Mouse (Mus musculus) neural tube, embryonic 11.5 days (tissue): Measurements from ENCODE around the gene Mrpl33. TPM values are rescaled to one million over a fixed set of nuclear protein-coding genes. Genes with fewer than 3 reads are reported as not detected.
"Not testable (repeated sequence)": the region's sequence is repeated elsewhere in the genome, so short reads cannot be mapped to it uniquely, and the experiment has no call there.

Experiments
- ATAC-seq: fragments of 200-750 bp; cut with Nextera tagmentation; 2 replicates; pipeline ENCODE4 v1.8.0; 2017; ENCODE audit warnings: moderate number of reproducible peaks, mild to moderate bottlenecking, moderate TSS enrichment, moderate library complexity; ENCODE audit not compliant: insufficient read depth, low FRiP score, low TSS enrichment
- DNase-seq: peaks from one replicate; pipeline ENCODE4 v3.0.0-alpha.2; 2015; ENCODE audit warnings: low spot score
- H3K27ac ChIP-seq: fragments of 300-500 bp; sonication (generic); 2 replicates; pipeline ENCODE4 v1.5.1; 2014; ENCODE audit warnings: low read depth, mild to moderate bottlenecking, low read length
- H3K27me3 ChIP-seq: fragments of 300-500 bp; sonication (generic); 2 replicates; pipeline ENCODE4 v1.6.1; 2014; ENCODE audit warnings: mild to moderate bottlenecking, low read length, mixed read lengths; ENCODE audit not compliant: control insufficient read depth, insufficient read depth
- H3K36me3 ChIP-seq: fragments of 300-500 bp; sonication (generic); 2 replicates; pipeline ENCODE4 v1.6.1; 2014; ENCODE audit warnings: mild to moderate bottlenecking, low read length, moderate library complexity, mixed read lengths; ENCODE audit not compliant: control insufficient read depth, insufficient read depth
- H3K4me1 ChIP-seq: fragments of 300-500 bp; sonication (generic); 2 replicates; pipeline ENCODE4 v1.6.1; 2014; ENCODE audit warnings: low read length, mixed read lengths; ENCODE audit not compliant: control insufficient read depth, insufficient read depth
- H3K4me2 ChIP-seq: fragments of 300-500 bp; sonication (generic); 2 replicates; pipeline ENCODE4 v1.6.1; 2014; ENCODE audit warnings: low read depth, mild to moderate bottlenecking, moderate library complexity
- H3K4me3 ChIP-seq: fragments of 300-500 bp; sonication (generic); 2 replicates; pipeline ENCODE4 v1.5.1; 2014; ENCODE audit warnings: low read depth, low read length
- H3K9ac ChIP-seq: fragments of 300-500 bp; sonication (generic); 2 replicates; pipeline ENCODE4 v1.6.1; 2014; ENCODE audit warnings: mild to moderate bottlenecking, low read length
- H3K9me3 ChIP-seq: fragments of 300-500 bp; sonication (generic); 2 replicates; pipeline ENCODE4 v1.6.1; 2016; ENCODE audit warnings: low read length; ENCODE audit not compliant: control insufficient read depth
- WGBS: fragments of 180-500 bp; shearing (Covaris S2); extraction: QIAGEN DNeasy Blood & Tissue Kit; methylation state at CpG from one replicate; pipeline ENCODE4 v1.1.7; 2014; 5-methylcytosine and 5-hydroxymethylcytosine counted together
- polyA plus RNA-seq: library from polyadenylated mRNA; unstranded; fragments of >200 nt; fragmentation: Nextera tagmentation; extraction: Ambion mirVana; gene quantifications from 2 replicates; pipeline ENCODE4 v1.2.1, GENCODE M21; 2014

Gene Mrpl33
- polyA plus RNA-seq, 1 experiment from 2014 or later: 214 TPM

- H3K4me3 ChIP-seq: no peak overlapping the region
- H3K36me3 ChIP-seq: no peaks in the 10 kb centered on the region
- no peaks in the 10 kb centered on the region for H3K27me3 ChIP-seq
- ATAC-seq (no peak), DNase-seq (no peak)
- H3K27ac ChIP-seq: no peak overlapping the region
- WGBS: 60% methylated on average over 2 of the region's 2 CpGs
- no peak overlapping the region for H3K4me2 ChIP-seq
- H3K9me3 ChIP-seq: no peaks in the 10 kb centered on the region; the same call in 1 of the 2 replicates
- no peaks in the 10 kb centered on the region for H3K4me1 ChIP-seq
- no peak overlapping the region for H3K9ac ChIP-seq
Observed at GRCm38 (mm10) chr5:31588016-31588415, 8.7 kb upstream of the Mrpl33 start.

DNA sequence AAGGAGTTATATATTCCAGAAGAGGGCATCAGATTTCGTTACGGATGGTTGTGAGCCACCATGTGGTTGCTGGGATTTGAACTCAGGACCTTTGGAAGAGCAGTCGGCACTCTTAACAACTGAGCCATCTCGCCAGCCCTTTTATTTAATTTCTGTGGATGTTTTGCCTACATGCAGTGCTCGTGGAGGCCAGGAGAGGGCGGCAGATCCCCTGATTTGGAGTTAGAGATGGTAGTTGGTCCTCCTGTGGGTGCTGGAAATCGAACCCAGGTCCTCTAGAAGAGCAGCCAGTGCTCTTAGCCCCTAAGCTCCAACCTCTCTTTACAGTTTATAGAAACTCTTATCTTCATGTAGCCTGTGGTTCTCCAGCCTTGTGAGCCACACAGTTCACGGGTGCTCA is 8.1 kb upstream of the Mrpl33 start:
- ATAC-seq, H3K9ac ChIP-seq, H3K9me3 ChIP-seq, H3K4me2 ChIP-seq, H3K27ac ChIP-seq, H3K36me3 ChIP-seq, H3K4me3 ChIP-seq, H3K27me3 ChIP-seq, H3K4me1 ChIP-seq, DNase-seq: not testable (repeated sequence)
- WGBS: 86% methylated on average over 8 of the region's 8 CpGs

DNA sequence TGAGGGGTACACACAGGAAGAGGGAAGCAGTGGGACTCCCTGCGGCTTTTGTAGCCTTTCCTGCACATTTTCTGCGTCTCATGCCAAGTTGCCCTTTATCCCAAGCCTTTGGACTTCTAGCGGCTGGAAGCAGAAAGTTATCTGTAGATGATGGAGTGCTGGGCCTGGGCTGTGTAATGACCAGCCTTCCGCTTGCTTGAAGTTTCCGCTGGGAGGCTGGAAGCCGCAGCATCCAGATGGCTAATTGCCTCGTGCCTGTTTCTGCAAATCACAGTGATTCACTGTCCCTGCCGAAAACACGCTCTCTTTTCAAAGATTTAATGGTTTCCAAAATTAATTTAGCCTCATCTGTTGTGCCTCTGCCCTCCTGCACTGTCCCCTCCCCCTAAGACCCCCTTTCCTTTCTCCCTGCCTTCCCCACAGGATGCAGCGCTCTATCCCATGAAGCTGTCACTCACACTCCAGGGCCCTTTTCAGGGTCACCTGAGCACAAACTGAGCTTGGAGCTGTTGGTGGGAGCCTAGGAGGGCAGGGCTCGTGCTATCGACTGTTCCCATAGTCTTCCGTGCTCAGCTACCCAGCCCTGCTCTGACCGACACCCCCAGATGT is 6.9 kb upstream of the Mrpl33 start:
- 68% methylated on average over 14 of the region's 14 CpGs for WGBS
- no peak for ATAC-seq
- Histone ChIP-seq H3K36me3 (no peaks in the 10 kb centered on the region), H3K4me3 (no peak overlapping the region), H3K9ac (no peak overlapping the region), H3K4me1 (no peaks in the 10 kb centered on the region), H3K9me3 (no peaks in the 10 kb centered on the region; the same call in 1 of the 2 replicates), H3K27me3 (no peaks in the 10 kb centered on the region), H3K27ac (no peak overlapping the region), H3K4me2 (no peak overlapping the region)
- DNase-seq: peak; percentile 26

DNA sequence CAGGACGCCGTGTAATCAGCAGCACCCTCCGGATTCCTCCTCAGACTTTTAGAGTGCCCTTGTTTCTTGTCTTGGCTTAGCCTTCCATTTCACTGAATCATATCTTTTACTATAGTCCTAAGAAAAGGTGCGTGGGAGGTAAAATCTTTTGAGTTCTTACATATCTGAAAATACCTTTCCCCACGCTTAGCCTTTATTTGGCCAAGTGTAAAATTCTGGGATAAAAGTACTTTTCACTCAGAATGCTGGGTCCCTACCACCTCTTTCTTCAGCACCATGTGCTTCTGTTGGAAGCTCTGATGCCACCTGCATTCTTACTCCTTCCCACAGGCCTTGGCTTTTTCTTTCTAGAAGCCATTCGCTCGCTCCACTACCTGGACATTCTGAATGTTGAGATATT is 5.6 kb upstream of the Mrpl33 start:
- 92% methylated on average over 7 of the region's 7 CpGs for WGBS
- Histone ChIP-seq H3K4me2 (no peak overlapping the region), H3K9ac (no peak overlapping the region), H3K27me3 (no peaks in the 10 kb centered on the region), H3K9me3 (no peaks in the 10 kb centered on the region; the same call in 1 of the 2 replicates), H3K4me1 (no peaks in the 10 kb centered on the region), H3K4me3 (no peak overlapping the region), H3K27ac (no peak overlapping the region), H3K36me3 (no peaks in the 10 kb centered on the region)
- ATAC-seq (no peak), DNase-seq (no peak)

DNA sequence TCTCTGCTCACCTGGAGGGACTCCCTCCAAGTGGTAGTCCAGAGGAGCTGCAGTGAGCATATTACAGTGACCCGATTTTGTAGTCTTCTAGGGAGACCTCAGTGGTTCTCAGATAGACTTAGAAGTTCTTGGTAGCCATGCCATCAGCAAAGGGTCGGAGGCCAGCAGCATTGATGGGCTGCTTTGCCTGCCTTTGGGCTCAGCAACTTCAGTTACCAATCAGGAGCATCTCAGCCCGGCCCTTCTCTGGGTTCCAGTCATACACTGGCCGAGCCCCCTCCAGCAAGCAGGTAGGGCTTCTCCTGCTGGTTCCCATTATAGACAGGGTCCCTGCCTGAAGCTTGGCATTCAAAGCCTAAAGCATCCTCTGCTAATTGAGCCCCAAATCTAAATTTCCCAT is 867 bp upstream of the Mrpl33 start:
- no peak overlapping the region for H3K4me2 ChIP-seq
- H3K9ac ChIP-seq: no peak overlapping the region
- no peak for ATAC-seq
- 52% methylated on average over 4 of the region's 4 CpGs for WGBS
- no peaks in the 10 kb centered on the region for H3K9me3 ChIP-seq
- no peaks in the 10 kb centered on the region for H3K36me3 ChIP-seq
- no peak for DNase-seq
- no peak overlapping the region for H3K4me3 ChIP-seq
- no peaks in the 10 kb centered on the region for H3K4me1 ChIP-seq
- no peak overlapping the region for H3K27ac ChIP-seq
- no peaks in the 10 kb centered on the region for H3K27me3 ChIP-seq

- WGBS: 79% methylated on average over 6 of the region's 6 CpGs
- Histone ChIP-seq H3K4me1 (no peaks in the 10 kb centered on the region), H3K4me3 (no peak overlapping the region), H3K36me3 (no peaks in the 10 kb centered on the region), H3K27ac (no peak overlapping the region), H3K4me2 (no peak overlapping the region), H3K9ac (no peak overlapping the region), H3K27me3 (no peaks in the 10 kb centered on the region), H3K9me3 (no peaks in the 10 kb centered on the region)
- no peak for DNase-seq
- no peak for ATAC-seq
Observed at GRCm38 (mm10) chr5:31597430-31597944, 752 bp downstream of the Mrpl33 start.

DNA sequence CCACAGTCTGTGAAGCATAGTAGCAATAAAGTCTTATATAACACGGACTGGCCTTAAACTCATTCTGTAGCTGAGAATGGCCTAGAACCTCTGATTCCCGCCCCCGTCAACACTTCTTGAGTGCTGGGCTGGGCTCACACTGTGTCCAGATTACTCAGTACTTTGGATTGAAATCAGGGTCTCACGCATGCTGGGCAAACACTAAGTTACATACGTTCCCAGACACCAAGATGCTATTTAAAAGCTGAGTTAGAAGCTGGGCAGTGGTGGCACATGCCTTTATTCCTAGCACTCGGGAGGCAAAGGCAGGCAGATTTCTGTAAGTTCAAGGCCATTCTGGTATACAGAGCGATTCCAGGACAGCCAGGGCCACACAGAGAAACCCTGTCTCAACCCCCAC is 1.4 kb downstream of the Mrpl33 start:
- ATAC-seq (no peak), DNase-seq (no peak)
- no peak overlapping the region for H3K9ac ChIP-seq
- no peak overlapping the region for H3K27ac ChIP-seq
- H3K9me3 ChIP-seq: no peaks in the 10 kb centered on the region
- H3K4me2 ChIP-seq: no peak overlapping the region
- H3K4me1 ChIP-seq: no peaks in the 10 kb centered on the region
- H3K4me3 ChIP-seq: no peak overlapping the region
- WGBS: 81% methylated on average over 7 of the region's 7 CpGs
- H3K36me3 ChIP-seq: no peaks in the 10 kb centered on the region
- H3K27me3 ChIP-seq: no peaks in the 10 kb centered on the region

DNA sequence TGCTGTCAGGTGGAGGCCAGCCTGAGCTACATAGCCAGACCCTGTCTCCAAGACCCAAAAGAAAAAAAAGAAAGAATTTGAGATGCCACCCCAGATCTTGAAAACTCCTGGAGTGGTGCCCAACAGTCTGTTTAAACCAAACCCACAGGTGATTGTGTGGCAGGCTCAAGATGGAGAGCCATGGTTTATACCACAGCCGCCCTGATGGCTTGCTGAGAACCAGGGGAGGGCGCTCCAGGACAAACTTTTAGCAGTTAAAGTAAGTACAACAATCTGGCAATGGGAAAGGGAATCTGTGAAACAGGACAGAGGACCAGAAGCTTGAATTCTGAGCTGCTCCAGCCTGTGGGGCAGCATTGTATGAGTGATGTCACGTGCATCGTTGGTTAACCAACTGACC is 1.8 kb downstream of the Mrpl33 start:
- ATAC-seq (no peak), DNase-seq (peak; percentile 54)
- Histone ChIP-seq H3K27me3 (no peaks in the 10 kb centered on the region), H3K9me3 (no peaks in the 10 kb centered on the region), H3K4me1 (no peaks in the 10 kb centered on the region), H3K36me3 (no peaks in the 10 kb centered on the region), H3K27ac (no peak overlapping the region), H3K4me2 (no peak overlapping the region), H3K4me3 (no peak overlapping the region), H3K9ac (no peak overlapping the region)
- WGBS: 72% methylated on average over 4 of the region's 4 CpGs

- Histone ChIP-seq H3K36me3 (no peaks in the 10 kb centered on the region), H3K9me3 (no peaks in the 10 kb centered on the region), H3K9ac (no peak overlapping the region), H3K4me3 (no peak overlapping the region), H3K27ac (no peak overlapping the region), H3K4me1 (no peaks in the 10 kb centered on the region), H3K27me3 (no peaks in the 10 kb centered on the region), H3K4me2 (no peak overlapping the region)
- ATAC-seq: no peak
- no peak for DNase-seq
- WGBS: 93% methylated on average over 2 of the region's 2 CpGs
Observed at GRCm38 (mm10) chr5:31599161-31599560, 2.4 kb downstream of the Mrpl33 start.
